ENCODE assay signal across 15 mouse cellular contexts in the genomic region with DNA sequence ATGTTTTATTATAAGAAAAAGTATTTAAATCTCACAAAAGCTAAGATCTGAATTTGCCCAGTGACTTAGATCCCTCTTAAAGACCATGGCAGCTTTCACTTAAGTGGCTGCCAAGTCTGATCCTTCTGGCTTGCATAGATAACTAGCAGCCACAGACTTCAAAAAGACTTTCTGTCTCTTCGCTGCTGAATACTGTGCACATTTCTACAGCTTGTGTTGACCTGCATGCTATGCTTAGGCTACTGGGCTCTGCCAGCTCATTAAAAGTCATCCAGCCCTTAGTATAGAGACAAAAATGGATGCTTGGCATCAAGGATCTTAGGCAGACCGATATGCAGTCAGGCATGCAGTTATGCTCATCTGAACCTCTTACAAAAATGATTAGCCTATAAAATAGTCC.
"Had no signal": no experiment of that assay in that cellular context is flagged by ENCODE, and none has a peak within 500 bp of the region (broad histone marks: within the 10 kb centered on the region; RNA-seq: fewer than 3 reads in every experiment).

No protein-coding gene starts in this region.

- H3K4me2 ChIP-seq: limb, embryonic 15.5 days; liver, embryonic 12.5 days; lung, embryonic 14.5 days; midbrain, embryonic 13.5 days; neural tube, embryonic 13.5 days; stomach, embryonic 15.5 days had no signal

- H3K9ac ChIP-seq: limb, embryonic 15.5 days; liver, embryonic 12.5 days; lung, embryonic 14.5 days; midbrain, embryonic 13.5 days; neural tube, embryonic 13.5 days; stomach, embryonic 15.5 days had no signal

- H3K4me1 ChIP-seq: limb, embryonic 15.5 days; liver, embryonic 12.5 days; megakaryocyte, embryonic 14.5 days; midbrain, embryonic 13.5 days; neural tube, embryonic 13.5 days; stomach, embryonic 15.5 days had no signal

- H3K27ac ChIP-seq: limb, embryonic 15.5 days; liver, embryonic 12.5 days; macrophage; midbrain, embryonic 13.5 days; neural tube, embryonic 13.5 days; stomach, embryonic 15.5 days had no signal

- H3K4me3 ChIP-seq: limb, embryonic 15.5 days; liver, embryonic 12.5 days; megakaryocyte, embryonic 14.5 days; midbrain, embryonic 13.5 days; neural tube, embryonic 13.5 days; stomach, embryonic 15.5 days had no signal

- H3K27me3 ChIP-seq: limb, embryonic 15.5 days; liver, embryonic 12.5 days; megakaryocyte, embryonic 14.5 days; midbrain, embryonic 13.5 days; neural tube, embryonic 13.5 days; stomach, embryonic 15.5 days had no signal

- DNase-seq: kidney, adult 11 months; kidney, postnatal 14 days; layer of hippocampus, postnatal 36 days; lung, embryonic 14.5 days; lung, postnatal 10 days; right cerebral cortex, postnatal 14 days; thymus, adult 2 months; thymus, postnatal 25 days had no signal

- H3K9me3 ChIP-seq: limb, embryonic 15.5 days; liver, embryonic 12.5 days; megakaryocyte, embryonic 14.5 days; midbrain, embryonic 13.5 days; neural tube, embryonic 13.5 days; stomach, embryonic 15.5 days had no signal

- ATAC-seq: liver, embryonic 12.5 days; midbrain, embryonic 13.5 days had no signal

- H3K36me3 ChIP-seq: limb, embryonic 15.5 days; liver, embryonic 12.5 days; midbrain, embryonic 13.5 days; neural tube, embryonic 13.5 days; stomach, embryonic 15.5 days had no signal
